Mouse (Mus musculus) liver, embryonic 14.5 days (tissue): ENCODE measurements around the gene Cdk19. TPM values are rescaled to one million over a fixed set of nuclear protein-coding genes. Genes with fewer than 3 reads are reported as not detected.
A peak's percentile ranks its signal among the peaks of the same experiment; 100 is the strongest.
"Not testable (repeated sequence)": the region's sequence is repeated elsewhere in the genome, so short reads cannot be mapped to it uniquely, and the experiment has no call there.

ENCODE experiments used
- ATAC-seq: fragments of 200-750 bp; cut with Nextera tagmentation; 2 replicates; pipeline ENCODE4 v1.8.0; 2017; ENCODE audit warnings: moderate number of reproducible peaks, mild to moderate bottlenecking, moderate library complexity; ENCODE audit not compliant: insufficient read depth
- DNase-seq, 3 experiments: peaks; one replicate each; pipeline ENCODE4 v3.0.0-alpha.2; 2012 to 2013; ENCODE audit warnings: low read depth in 3 of 3, low spot score in 3 of 3
- H3K27ac ChIP-seq: fragments of 300-500 bp; sonication (generic); 2 replicates; pipeline ENCODE4 v1.5.1; 2014; ENCODE audit warnings: moderate library complexity, mild to moderate bottlenecking, control low read depth, inconsistent platforms
- H3K27me3 ChIP-seq: fragments of 300-500 bp; sonication (generic); 2 replicates; pipeline ENCODE4 v1.6.1; 2014; ENCODE audit warnings: mild to moderate bottlenecking, low read length, moderate library complexity; ENCODE audit not compliant: control insufficient read depth, insufficient read depth
- H3K36me3 ChIP-seq: fragments of 300-500 bp; sonication (generic); replicated peaks from 2 replicates; pipeline ENCODE4 v1.6.1; 2014; ENCODE audit warnings: low read depth; ENCODE audit not compliant: control insufficient read depth, insufficient read depth
- H3K4me1 ChIP-seq, 2 experiments: fragments of 200-500 bp in 1 of 2; fragments of 300-500 bp in 1 of 2; sonication (generic) in 1 of 2; replicated peaks; 2 replicates each; pipeline ENCODE4 v1.6.1; 2012 to 2014; ENCODE audit warnings: antibody characterized with exemption in 1 of 2, inconsistent platforms in 1 of 2, low read length in 1 of 2; ENCODE audit not compliant: control insufficient read depth in 2 of 2, insufficient read depth in 2 of 2
- H3K4me2 ChIP-seq: fragments of 300-500 bp; sonication (generic); 2 replicates; pipeline ENCODE4 v1.6.1; 2014; ENCODE audit warnings: low read depth, mild to moderate bottlenecking, control low read depth, moderate library complexity
- H3K4me3 ChIP-seq, 2 experiments: fragments of 200-500 bp in 1 of 2; fragments of 300-500 bp in 1 of 2; sonication (generic) in 1 of 2; 2 replicates each; pipeline ENCODE4 v1.5.1; 2012 to 2014; ENCODE audit warnings: low read depth in 2 of 2, low read length in 2 of 2, mild to moderate bottlenecking in 2 of 2, control low read depth in 1 of 2, inconsistent platforms in 1 of 2, moderate library complexity in 1 of 2; ENCODE audit not compliant: insufficient read depth in 1 of 2
- H3K9ac ChIP-seq: fragments of 300-500 bp; sonication (generic); replicated peaks from 2 replicates; pipeline ENCODE4 v1.6.1; 2014; ENCODE audit warnings: mild to moderate bottlenecking, control low read depth, moderate library complexity
- H3K9me3 ChIP-seq: fragments of 300-500 bp; sonication (generic); 2 replicates; pipeline ENCODE4 v1.6.1; 2016; ENCODE audit warnings: low read length, mixed read lengths; ENCODE audit not compliant: control insufficient read depth
- CTCF ChIP-seq: IDR thresholded peaks from 2 replicates; pipeline ENCODE4 v1.5.1; 2016; ENCODE audit warnings: antibody characterized with exemption, low read depth, control low read depth
- EP300 ChIP-seq: IDR thresholded peaks from 2 replicates; pipeline ENCODE4 v1.6.1; 2016; ENCODE audit warnings: antibody characterized with exemption, low read depth
- WGBS: fragments of 180-500 bp; shearing (Covaris S2); extraction: QIAGEN DNeasy Blood & Tissue Kit; methylation state at CpG from one replicate; pipeline ENCODE4 v1.1.7; 2014; ENCODE audit not compliant: insufficient replicate concordance; 5-methylcytosine and 5-hydroxymethylcytosine counted together
- polyA plus RNA-seq, 2 experiments: library from polyadenylated mRNA; depleted of rRNA in 1 of 2; stranded (reverse) in 1 of 2; unstranded in 1 of 2; fragments of >200 nt; fragmentation: Nextera tagmentation in 1 of 2; extraction: Ambion mirVana in 1 of 2; gene quantifications; 2 replicates each; pipeline versions ENCODE4 v1.2.1 to v1.2.3; 2012 to 2014

The Cdk19 gene
- 2.2 and 3.1 TPM in 2 replicates for polyA plus RNA-seq (2012; rRNA removed)
- polyA plus RNA-seq (2014; fragmentation: Nextera tagmentation; extraction: Ambion mirVana): 3.0 and 3.1 TPM in 2 replicates

DNA sequence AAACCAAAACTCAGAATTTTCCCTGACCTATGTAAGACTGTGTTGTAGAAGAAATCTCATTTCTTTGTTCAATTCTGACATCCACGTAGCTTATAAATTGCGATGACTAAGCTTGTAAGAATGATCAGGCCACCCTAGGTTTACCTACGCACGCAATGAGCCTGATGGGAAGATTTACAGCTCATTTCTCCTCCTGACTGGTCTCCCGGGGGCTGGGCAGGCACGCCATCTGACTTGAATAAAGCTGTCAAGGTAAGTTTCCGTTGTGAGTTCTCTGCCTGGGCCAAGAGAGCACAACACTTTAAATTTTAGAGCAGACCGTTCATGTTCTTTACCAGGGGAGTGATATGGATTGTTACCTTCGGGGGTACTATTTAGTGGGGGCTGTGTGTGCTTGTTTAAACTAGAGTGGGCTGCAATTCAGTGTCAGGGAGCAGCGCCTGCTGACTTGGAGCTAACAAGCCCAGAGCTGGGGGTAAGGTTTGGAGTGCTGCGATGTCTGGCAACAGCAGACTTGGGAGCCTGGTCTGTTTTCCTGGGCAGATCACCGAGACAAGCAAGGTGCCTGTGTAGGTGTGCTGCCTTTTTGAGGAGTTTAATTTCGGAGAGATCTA is at the start of gene Cdk19:
Gene Cdk19, plus strand, starts transcription at position 214 of the 614 bp plus-strand sequence.
- H3K9ac ChIP-seq: no peak within 1 kb of the TSS
- WGBS: 53% methylated on average over 13 of the region's 13 CpGs
- H3K4me2 ChIP-seq: no peak within 1 kb of the TSS
- no peaks in the 10 kb centered on the region for H3K9me3 ChIP-seq
- no peaks in the 10 kb centered on the region; a peak in 1 of 4 replicates for H3K4me1 ChIP-seq
- H3K27me3 ChIP-seq: no peaks in the 10 kb centered on the region
- TF ChIP-seq EP300 (no peak), CTCF (no peak)
- H3K4me3 ChIP-seq: no peak within 1 kb of the TSS
- H3K36me3 ChIP-seq: no peaks in the 10 kb centered on the region
- DNase-seq (no peak), ATAC-seq (no peak)
- no peak within 1 kb of the TSS for H3K27ac ChIP-seq

- TF ChIP-seq EP300 (no peak), CTCF (no peak)
- H3K9me3 ChIP-seq: no peaks in the 10 kb centered on the region
- DNase-seq (no peak), ATAC-seq (no peak)
- no peak overlapping the region for H3K9ac ChIP-seq
- H3K4me3 ChIP-seq: no peak overlapping the region
- no peaks in the 10 kb centered on the region for H3K27me3 ChIP-seq
- H3K4me2 ChIP-seq: no peak overlapping the region
- H3K27ac ChIP-seq: no peak overlapping the region
- H3K36me3 ChIP-seq: peaks cover 58% of the 10 kb centered on the region
- 82% methylated on average over 6 of the region's 6 CpGs for WGBS
- H3K4me1 ChIP-seq: peaks cover 6 to 15% of the 10 kb centered on the region in 2 experiments
Observed at GRCm38 (mm10) chr10:40292640-40293039, 46.7 kb upstream of the Cdk19 start.

DNA sequence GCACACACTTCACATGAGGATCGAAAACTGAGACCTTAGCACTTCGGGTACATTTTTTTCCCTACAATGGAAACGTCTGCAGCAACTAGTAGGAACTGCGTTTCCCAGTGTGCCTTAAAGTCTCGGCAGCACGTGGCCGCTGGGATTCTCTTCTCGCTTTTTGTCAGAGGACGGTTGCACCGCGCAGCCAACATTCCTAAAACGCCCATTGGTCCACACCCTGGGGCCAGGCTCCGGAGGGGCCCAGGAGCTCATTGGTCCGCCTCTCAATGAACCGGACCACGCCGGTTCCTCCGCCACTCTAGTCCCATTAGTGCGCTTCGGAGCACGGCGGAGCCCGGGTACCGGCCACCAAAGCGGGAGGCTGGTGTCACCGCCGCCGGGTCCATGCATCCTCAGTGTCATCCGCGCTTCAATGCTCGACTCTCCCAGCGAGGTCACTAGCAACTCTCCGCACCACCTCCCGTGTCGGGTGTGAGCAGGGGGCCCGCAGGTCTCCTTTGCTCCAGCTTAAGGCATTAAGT is 38.7 kb upstream of the Cdk19 start:
- Histone ChIP-seq H3K9me3 (no peaks in the 10 kb centered on the region), H3K27ac (peak overlapping the region; percentile 87), H3K4me3 (peak overlapping the region; percentile 75 to 92), H3K36me3 (peaks cover 2% of the 10 kb centered on the region), H3K4me1 (peaks cover 13 to 14% of the 10 kb centered on the region in 2 experiments), H3K4me2 (peak overlapping the region; percentile 100), H3K27me3 (no peaks in the 10 kb centered on the region), H3K9ac (peak overlapping the region; percentile 97)
- WGBS: under 1% methylated on average over 36 of the region's 36 CpGs
- DNase-seq (peak; percentile 83 to 88 (median 84)), ATAC-seq (peak; percentile 81)
- TF ChIP-seq CTCF (no peak), EP300 (peak; percentile 38; the same call in 1 of the 2 replicates)

- Histone ChIP-seq H3K4me2 (peak overlapping the region; percentile 100), H3K4me1 (peaks cover 13% of the 10 kb centered on the region in 2 experiments), H3K9ac (peak overlapping the region; percentile 97), H3K4me3 (peak overlapping the region; percentile 75 to 92), H3K27ac (peak overlapping the region; percentile 87)
- not testable (repeated sequence) for H3K27me3 ChIP-seq, H3K9me3 ChIP-seq, H3K36me3 ChIP-seq
- 0 out of 2 replicates have a peak, but pooled peaks have one; percentile 2 for TF ChIP-seq CTCF
- under 1% methylated on average over 71 of the region's 91 CpGs for WGBS
- DNase-seq (peak; percentile 35 to 46 (median 36)), ATAC-seq (peak; percentile 58)
Observed at GRCm38 (mm10) chr10:40301181-40302075, 37.9 kb upstream of the Cdk19 start.
